Mouse (Mus musculus) embryonic facial prominence, embryonic 13.5 days (tissue): ENCODE data around the gene Fam181a. TPM values are rescaled to one million over a fixed set of nuclear protein-coding genes. Genes with fewer than 3 reads are reported as not detected.

Experiments
- ATAC-seq: fragments of 200-750 bp; cut with Nextera tagmentation; 2 replicates; pipeline ENCODE4 v1.8.0; 2017; ENCODE audit warnings: low read depth; ENCODE audit not compliant: insufficient number of reproducible peaks, insufficient read depth, low FRiP score, low TSS enrichment
- H3K27ac ChIP-seq: fragments of 300-500 bp; sonication (generic); 2 replicates; pipeline ENCODE4 v1.5.1; 2015; ENCODE audit warnings: moderate library complexity, mild to moderate bottlenecking, inconsistent platforms
- H3K27me3 ChIP-seq: fragments of 300-500 bp; sonication (generic); 2 replicates; pipeline ENCODE4 v1.6.1; 2015; ENCODE audit warnings: mild to moderate bottlenecking, inconsistent platforms
- H3K36me3 ChIP-seq: fragments of 300-500 bp; sonication (generic); 2 replicates; pipeline ENCODE4 v1.6.1; 2015; ENCODE audit warnings: mild to moderate bottlenecking, inconsistent platforms
- H3K4me1 ChIP-seq: fragments of 300-500 bp; sonication (generic); 2 replicates; pipeline ENCODE4 v1.6.1; 2015; ENCODE audit warnings: inconsistent platforms
- H3K4me2 ChIP-seq: fragments of 300-500 bp; sonication (generic); 2 replicates; pipeline ENCODE4 v1.6.1; 2015; ENCODE audit warnings: moderate library complexity, mild to moderate bottlenecking, inconsistent platforms
- H3K4me3 ChIP-seq: fragments of 300-500 bp; sonication (generic); 2 replicates; pipeline ENCODE4 v1.5.1; 2015; ENCODE audit warnings: mild to moderate bottlenecking, inconsistent platforms
- H3K9ac ChIP-seq: fragments of 300-500 bp; sonication (generic); 2 replicates; pipeline ENCODE4 v1.6.1; 2015; ENCODE audit warnings: mild to moderate bottlenecking, inconsistent platforms
- H3K9me3 ChIP-seq: fragments of 300-500 bp; sonication (generic); 2 replicates; pipeline ENCODE4 v1.6.1; 2016; ENCODE audit warnings: inconsistent platforms
- WGBS: fragments of 180-500 bp; shearing (Covaris S2); methylation state at CpG from one replicate; pipeline ENCODE4 v1.1.7; 2015; ENCODE audit warnings: mixed read lengths; 5-methylcytosine and 5-hydroxymethylcytosine counted together
- polyA plus RNA-seq: library from polyadenylated mRNA; unstranded; fragments of >200 nt; fragmentation: Nextera tagmentation; extraction: Ambion mirVana; gene quantifications from 2 replicates; pipeline ENCODE4 v1.2.1, GENCODE M21; 2015

Gene Fam181a
- polyA plus RNA-seq, 1 experiment from 2014 or later = 0.22 TPM

GRCm38 (mm10) chr12:103292366-103292765 is 18.4 kb upstream of the Fam181a start:
- H3K4me3 ChIP-seq = no peak overlapping the region
- H3K4me1 ChIP-seq = no peaks in the 10 kb centered on the region
- H3K9me3 ChIP-seq = no peaks in the 10 kb centered on the region
- 87% methylated on average over 3 of the region's 3 CpGs for WGBS
- ATAC-seq = no peak
- no peaks in the 10 kb centered on the region for H3K36me3 ChIP-seq
- H3K4me2 ChIP-seq = no peak overlapping the region
- H3K9ac ChIP-seq = no peak overlapping the region
- no peak overlapping the region for H3K27ac ChIP-seq
- H3K27me3 ChIP-seq = no peaks in the 10 kb centered on the region

GRCm38 (mm10) chr12:103296292-103296691 is 14.5 kb upstream of the Fam181a start:
- H3K4me3 ChIP-seq = no peak overlapping the region
- no peak for ATAC-seq
- no peak overlapping the region for H3K27ac ChIP-seq
- no peaks in the 10 kb centered on the region for H3K36me3 ChIP-seq
- H3K4me2 ChIP-seq = no peak overlapping the region
- no peak overlapping the region for H3K9ac ChIP-seq
- H3K9me3 ChIP-seq = no peaks in the 10 kb centered on the region
- 16% methylated on average over 4 of the region's 4 CpGs for WGBS
- no peaks in the 10 kb centered on the region for H3K4me1 ChIP-seq
- H3K27me3 ChIP-seq = no peaks in the 10 kb centered on the region

- no peak overlapping the region for H3K4me2 ChIP-seq
- no peaks in the 10 kb centered on the region for H3K4me1 ChIP-seq
- no peaks in the 10 kb centered on the region for H3K36me3 ChIP-seq
- H3K9ac ChIP-seq = 0 out of 2 replicates have a peak overlapping the region, but pooled peaks have one; percentile 16
- H3K27ac ChIP-seq = no peak overlapping the region
- H3K27me3 ChIP-seq = no peaks in the 10 kb centered on the region
- no peak overlapping the region for H3K4me3 ChIP-seq
- ATAC-seq = no peak
- no peaks in the 10 kb centered on the region for H3K9me3 ChIP-seq
- WGBS = 62% methylated on average over 9 of the region's 9 CpGs
Observed at GRCm38 (mm10) chr12:103300493-103300892, 10.3 kb upstream of the Fam181a start.

- H3K36me3 ChIP-seq = no peaks in the 10 kb centered on the region
- H3K4me1 ChIP-seq = no peaks in the 10 kb centered on the region
- H3K9ac ChIP-seq = no peak overlapping the region
- H3K4me3 ChIP-seq = no peak overlapping the region
- no peak for ATAC-seq
- 47% methylated on average over 2 of the region's 2 CpGs for WGBS
- H3K4me2 ChIP-seq = no peak overlapping the region
- no peaks in the 10 kb centered on the region for H3K9me3 ChIP-seq
- H3K27me3 ChIP-seq = no peaks in the 10 kb centered on the region
- no peak overlapping the region for H3K27ac ChIP-seq
Observed at GRCm38 (mm10) chr12:103301645-103302044, 9.1 kb upstream of the Fam181a start.

GRCm38 (mm10) chr12:103302960-103303359 is 7.8 kb upstream of the Fam181a start:
- Histone ChIP-seq H3K4me1 (no peaks in the 10 kb centered on the region), H3K4me2 (no peak overlapping the region)
- WGBS = 93% methylated on average over 1 of the region's 1 CpGs

GRCm38 (mm10) chr12:103306224-103306623 is 4.6 kb upstream of the Fam181a start:
- H3K36me3 ChIP-seq = no peaks in the 10 kb centered on the region
- no peaks in the 10 kb centered on the region for H3K9me3 ChIP-seq
- H3K27me3 ChIP-seq = no peaks in the 10 kb centered on the region
- H3K9ac ChIP-seq = no peak overlapping the region
- no peaks in the 10 kb centered on the region for H3K4me1 ChIP-seq
- H3K27ac ChIP-seq = no peak overlapping the region
- H3K4me2 ChIP-seq = no peak overlapping the region
- ATAC-seq = no peak
- no peak overlapping the region for H3K4me3 ChIP-seq
- WGBS = 40% methylated on average over 2 of the region's 2 CpGs

More at GRCm38 (mm10) chr12:103302960-103303359, 7.8 kb upstream of the Fam181a start:
- no peaks in the 10 kb centered on the region for H3K9me3 ChIP-seq
- H3K36me3 ChIP-seq = no peaks in the 10 kb centered on the region
- H3K27ac ChIP-seq = no peak overlapping the region
- no peak overlapping the region for H3K9ac ChIP-seq
- no peaks in the 10 kb centered on the region for H3K27me3 ChIP-seq
- no peak overlapping the region for H3K4me3 ChIP-seq
- ATAC-seq = no peak

- H3K27ac ChIP-seq = no peak overlapping the region
- no peaks in the 10 kb centered on the region for H3K36me3 ChIP-seq
- H3K4me3 ChIP-seq = no peak overlapping the region
- no peak for ATAC-seq
- no peak overlapping the region for H3K9ac ChIP-seq
- no peak overlapping the region for H3K4me2 ChIP-seq
- no peaks in the 10 kb centered on the region for H3K27me3 ChIP-seq
- no peaks in the 10 kb centered on the region for H3K4me1 ChIP-seq
- no peaks in the 10 kb centered on the region for H3K9me3 ChIP-seq
- WGBS = 24% methylated on average over 3 of the region's 3 CpGs
Observed at GRCm38 (mm10) chr12:103306720-103307119, 4.1 kb upstream of the Fam181a start.

- Histone ChIP-seq H3K36me3 (no peaks in the 10 kb centered on the region), H3K9me3 (no peaks in the 10 kb centered on the region), H3K4me1 (peaks cover 15% of the 10 kb centered on the region), H3K9ac (no peak overlapping the region), H3K4me3 (no peak overlapping the region), H3K27me3 (peaks cover 42% of the 10 kb centered on the region), H3K4me2 (no peak overlapping the region), H3K27ac (no peak overlapping the region)
- 56% methylated on average over 8 of the region's 8 CpGs for WGBS
- no peak for ATAC-seq
Observed at GRCm38 (mm10) chr12:103311921-103312320, 1.1 kb downstream of the Fam181a start.

GRCm38 (mm10) chr12:103313274-103313673 is 2.5 kb downstream of the Fam181a start:
- 77% methylated on average over 6 of the region's 6 CpGs for WGBS
- Histone ChIP-seq H3K9ac (no peak overlapping the region), H3K27ac (no peak overlapping the region), H3K9me3 (no peaks in the 10 kb centered on the region), H3K36me3 (no peaks in the 10 kb centered on the region), H3K4me2 (no peak overlapping the region), H3K4me3 (no peak overlapping the region), H3K27me3 (peaks cover 43% of the 10 kb centered on the region), H3K4me1 (peaks cover 16% of the 10 kb centered on the region)
- no peak for ATAC-seq

- no peak overlapping the region for H3K27ac ChIP-seq
- peaks cover 18% of the 10 kb centered on the region for H3K4me1 ChIP-seq
- no peak overlapping the region for H3K9ac ChIP-seq
- no peak for ATAC-seq
- H3K36me3 ChIP-seq = no peaks in the 10 kb centered on the region
- no peak overlapping the region for H3K4me3 ChIP-seq
- 62% methylated on average over 21 of the region's 21 CpGs for WGBS
- no peaks in the 10 kb centered on the region for H3K9me3 ChIP-seq
- H3K27me3 ChIP-seq = peaks cover 43% of the 10 kb centered on the region
- H3K4me2 ChIP-seq = no peak overlapping the region
Observed at GRCm38 (mm10) chr12:103313871-103314639, 3.3 kb downstream of the Fam181a start.

GRCm38 (mm10) chr12:103314640-103315361 is 4.0 kb downstream of the Fam181a start:
- 0 out of 2 replicates have a peak overlapping the region, but pooled peaks have one; percentile 36 for H3K9ac ChIP-seq

More at GRCm38 (mm10) chr12:103314640-103315361, 4.0 kb downstream of the Fam181a start:
- H3K4me2 ChIP-seq = peak overlapping the region; percentile 60
- 2% methylated on average over 25 of the region's 25 CpGs for WGBS
- H3K9me3 ChIP-seq = no peaks in the 10 kb centered on the region
- no peak overlapping the region for H3K27ac ChIP-seq
- H3K4me3 ChIP-seq = peak overlapping the region; percentile 29
- ATAC-seq = no peak
- peaks cover 43% of the 10 kb centered on the region for H3K27me3 ChIP-seq
- no peaks in the 10 kb centered on the region for H3K36me3 ChIP-seq
- H3K4me1 ChIP-seq = peaks cover 18% of the 10 kb centered on the region
